Mouse (Mus musculus) olfactory bulb, adult 2 months (tissue): ENCODE results near the gene Ndufaf7.

Experiments
- CTCF ChIP-seq: fragments of 200-500 bp; IDR thresholded peaks from 2 replicates; pipeline ENCODE4 v1.5.1; 2012; ENCODE audit warnings: low read depth, mild to moderate bottlenecking, low read length, moderate library complexity; ENCODE audit not compliant: insufficient read depth
- POLR2A ChIP-seq: fragments of 200-500 bp; IDR thresholded peaks from 2 replicates; pipeline ENCODE4 v1.6.1; 2012; ENCODE audit warnings: mild to moderate bottlenecking, low read depth, low read length, moderate library complexity; ENCODE audit not compliant: insufficient read depth

DNA sequence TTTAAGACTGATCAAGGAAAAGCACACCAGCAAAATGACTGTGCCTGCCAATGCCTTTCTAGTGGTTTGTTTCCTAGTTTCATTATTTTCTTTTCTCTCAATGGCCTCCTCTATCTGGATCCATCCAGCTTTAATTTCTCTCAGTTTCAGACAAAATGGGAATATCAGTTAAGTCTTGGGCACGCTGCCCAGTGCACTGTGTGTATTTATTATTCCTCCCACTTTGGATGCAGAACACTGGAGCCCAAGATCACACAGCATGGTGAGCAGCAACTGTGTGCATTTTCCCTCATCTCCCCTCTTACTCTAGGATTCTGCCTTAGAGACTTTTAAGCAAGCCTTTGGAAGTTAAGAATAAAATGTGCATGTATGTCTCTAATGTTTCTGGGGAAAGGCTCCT, 27.5 kb downstream of the Ndufaf7 start:
- TF ChIP-seq CTCF, result no peak
- TF ChIP-seq POLR2A, result no peak
